Mouse (Mus musculus) neural tube, embryonic 11.5 days (tissue): ENCODE data around the gene Pdia5. TPM values are rescaled to one million over a fixed set of nuclear protein-coding genes. Genes with fewer than 3 reads are reported as not detected.

ENCODE experiments used
- ATAC-seq: fragments of 200-750 bp; cut with Nextera tagmentation; 2 replicates; pipeline ENCODE4 v1.8.0; 2017; ENCODE audit warnings: moderate number of reproducible peaks, mild to moderate bottlenecking, moderate TSS enrichment, moderate library complexity; ENCODE audit not compliant: insufficient read depth, low FRiP score, low TSS enrichment
- DNase-seq: peaks from one replicate; pipeline ENCODE4 v3.0.0-alpha.2; 2015; ENCODE audit warnings: low spot score
- H3K27ac ChIP-seq: fragments of 300-500 bp; sonication (generic); 2 replicates; pipeline ENCODE4 v1.5.1; 2014; ENCODE audit warnings: low read depth, mild to moderate bottlenecking, low read length
- H3K27me3 ChIP-seq: fragments of 300-500 bp; sonication (generic); 2 replicates; pipeline ENCODE4 v1.6.1; 2014; ENCODE audit warnings: mild to moderate bottlenecking, low read length, mixed read lengths; ENCODE audit not compliant: control insufficient read depth, insufficient read depth
- H3K36me3 ChIP-seq: fragments of 300-500 bp; sonication (generic); 2 replicates; pipeline ENCODE4 v1.6.1; 2014; ENCODE audit warnings: mild to moderate bottlenecking, low read length, moderate library complexity, mixed read lengths; ENCODE audit not compliant: control insufficient read depth, insufficient read depth
- H3K4me1 ChIP-seq: fragments of 300-500 bp; sonication (generic); 2 replicates; pipeline ENCODE4 v1.6.1; 2014; ENCODE audit warnings: low read length, mixed read lengths; ENCODE audit not compliant: control insufficient read depth, insufficient read depth
- H3K4me2 ChIP-seq: fragments of 300-500 bp; sonication (generic); 2 replicates; pipeline ENCODE4 v1.6.1; 2014; ENCODE audit warnings: low read depth, mild to moderate bottlenecking, moderate library complexity
- H3K4me3 ChIP-seq: fragments of 300-500 bp; sonication (generic); 2 replicates; pipeline ENCODE4 v1.5.1; 2014; ENCODE audit warnings: low read depth, low read length
- H3K9ac ChIP-seq: fragments of 300-500 bp; sonication (generic); 2 replicates; pipeline ENCODE4 v1.6.1; 2014; ENCODE audit warnings: mild to moderate bottlenecking, low read length
- H3K9me3 ChIP-seq: fragments of 300-500 bp; sonication (generic); 2 replicates; pipeline ENCODE4 v1.6.1; 2016; ENCODE audit warnings: low read length; ENCODE audit not compliant: control insufficient read depth
- WGBS: fragments of 180-500 bp; shearing (Covaris S2); extraction: QIAGEN DNeasy Blood & Tissue Kit; methylation state at CpG from one replicate; pipeline ENCODE4 v1.1.7; 2014; 5-methylcytosine and 5-hydroxymethylcytosine counted together
- polyA plus RNA-seq: library from polyadenylated mRNA; unstranded; fragments of >200 nt; fragmentation: Nextera tagmentation; extraction: Ambion mirVana; gene quantifications from 2 replicates; pipeline ENCODE4 v1.2.1, GENCODE M21; 2014

The Pdia5 gene
- 11.4 and 14.2 TPM in 2 replicates for polyA plus RNA-seq

GRCm38 (mm10) chr16:35490231-35491070 lies at the start of gene Pdia5:
Gene Pdia5, minus strand, starts transcription at chr16:35490873.
- under 1% methylated on average over 65 of the region's 66 CpGs for WGBS
- H3K4me1 ChIP-seq, result peaks cover 19% of the 10 kb centered on the region
- H3K27me3 ChIP-seq, result no peaks in the 10 kb centered on the region
- ATAC-seq (peak; percentile 89), DNase-seq (peak; percentile 88)
- peak within 1 kb of the TSS; percentile 60 for H3K9ac ChIP-seq
- H3K4me3 ChIP-seq, result peak within 1 kb of the TSS; percentile 76
- H3K4me2 ChIP-seq, result peak within 1 kb of the TSS; percentile 97
- no peak within 1 kb of the TSS for H3K27ac ChIP-seq
- H3K36me3 ChIP-seq, result no peaks in the 10 kb centered on the region
- H3K9me3 ChIP-seq, result no peaks in the 10 kb centered on the region

DNA sequence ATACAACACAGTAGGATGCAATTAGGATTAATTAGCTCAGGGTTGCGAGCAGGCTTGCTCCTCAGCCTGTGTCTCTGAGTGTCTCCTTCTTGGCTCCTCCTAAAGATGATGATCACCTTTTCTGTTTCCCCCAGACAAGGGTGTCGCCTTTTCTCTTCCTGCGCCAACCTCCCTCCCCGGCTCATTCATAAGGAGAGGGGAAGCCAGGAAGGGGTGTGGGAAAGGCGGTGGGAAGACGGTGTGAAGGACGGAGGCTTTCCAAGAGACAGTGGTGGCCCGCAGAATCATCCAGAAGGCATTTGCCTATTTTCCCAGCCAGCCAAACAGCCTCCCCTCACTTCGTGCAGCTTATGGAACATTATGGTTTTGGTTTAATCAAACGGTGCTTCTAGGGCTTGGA lies 48.4 kb upstream of the Pdia5 start:
- WGBS, result 54% methylated on average over 10 of the region's 10 CpGs
- peaks cover 7% of the 10 kb centered on the region for H3K4me1 ChIP-seq
- no peaks in the 10 kb centered on the region for H3K36me3 ChIP-seq
- H3K9me3 ChIP-seq, result no peaks in the 10 kb centered on the region
- DNase-seq, result no peak
- no peak overlapping the region for H3K4me3 ChIP-seq
- H3K9ac ChIP-seq, result no peak overlapping the region
- no peak for ATAC-seq
- no peak overlapping the region for H3K4me2 ChIP-seq
- no peak overlapping the region for H3K27ac ChIP-seq
- peaks cover 5% of the 10 kb centered on the region; the same call in 1 of the 2 replicates for H3K27me3 ChIP-seq

GRCm38 (mm10) chr16:35537651-35538050 lies 47.0 kb upstream of the Pdia5 start:
- no peak overlapping the region for H3K27ac ChIP-seq
- no peak overlapping the region for H3K4me2 ChIP-seq
- no peaks in the 10 kb centered on the region for H3K36me3 ChIP-seq
- no peak for ATAC-seq
- no peak for DNase-seq
- H3K4me1 ChIP-seq, result peaks cover 5% of the 10 kb centered on the region; the same call in 1 of the 2 replicates
- peaks cover 5% of the 10 kb centered on the region; the same call in 1 of the 2 replicates for H3K27me3 ChIP-seq
- WGBS, result 82% methylated on average over 8 of the region's 8 CpGs
- no peaks in the 10 kb centered on the region for H3K9me3 ChIP-seq
- no peak overlapping the region for H3K4me3 ChIP-seq
- H3K9ac ChIP-seq, result no peak overlapping the region

GRCm38 (mm10) chr16:35534630-35535029 lies 44.0 kb upstream of the Pdia5 start:
- no peak overlapping the region for H3K4me3 ChIP-seq
- H3K4me1 ChIP-seq, result no peaks in the 10 kb centered on the region
- DNase-seq, result no peak
- no peaks in the 10 kb centered on the region for H3K36me3 ChIP-seq
- no peak overlapping the region for H3K4me2 ChIP-seq
- H3K27ac ChIP-seq, result no peak overlapping the region
- no peaks in the 10 kb centered on the region for H3K9me3 ChIP-seq
- H3K9ac ChIP-seq, result no peak overlapping the region
- no peak for ATAC-seq
- WGBS, result 78% methylated on average over 3 of the region's 3 CpGs
- H3K27me3 ChIP-seq, result peaks cover under 1% of the 10 kb centered on the region; the same call in 1 of the 2 replicates

DNA sequence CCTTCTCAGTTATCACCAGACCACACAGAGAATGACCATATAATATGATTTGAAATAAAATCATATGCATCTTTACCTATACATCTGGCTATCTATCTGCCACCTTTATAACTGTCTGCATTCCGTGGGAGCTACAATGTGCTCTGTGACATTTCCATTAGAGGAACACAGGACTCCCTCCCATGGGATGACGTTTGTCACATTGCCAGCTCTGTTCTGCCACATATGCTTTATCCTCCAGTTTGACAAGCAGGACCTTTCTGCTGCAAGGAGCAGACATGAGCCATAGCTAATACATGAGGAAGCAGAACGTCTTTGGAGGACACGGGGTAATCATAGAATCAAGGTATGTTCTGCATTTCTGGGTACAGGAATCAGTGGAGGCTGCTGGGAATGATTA lies 33.5 kb upstream of the Pdia5 start:
- H3K27ac ChIP-seq, result no peak overlapping the region
- no peaks in the 10 kb centered on the region for H3K9me3 ChIP-seq
- DNase-seq, result no peak
- H3K4me2 ChIP-seq, result no peak overlapping the region
- H3K4me3 ChIP-seq, result no peak overlapping the region
- ATAC-seq, result no peak
- no peaks in the 10 kb centered on the region for H3K36me3 ChIP-seq
- no peaks in the 10 kb centered on the region for H3K27me3 ChIP-seq
- no peak overlapping the region for H3K9ac ChIP-seq
- 82% methylated on average over 4 of the region's 4 CpGs for WGBS
- H3K4me1 ChIP-seq, result no peaks in the 10 kb centered on the region

DNA sequence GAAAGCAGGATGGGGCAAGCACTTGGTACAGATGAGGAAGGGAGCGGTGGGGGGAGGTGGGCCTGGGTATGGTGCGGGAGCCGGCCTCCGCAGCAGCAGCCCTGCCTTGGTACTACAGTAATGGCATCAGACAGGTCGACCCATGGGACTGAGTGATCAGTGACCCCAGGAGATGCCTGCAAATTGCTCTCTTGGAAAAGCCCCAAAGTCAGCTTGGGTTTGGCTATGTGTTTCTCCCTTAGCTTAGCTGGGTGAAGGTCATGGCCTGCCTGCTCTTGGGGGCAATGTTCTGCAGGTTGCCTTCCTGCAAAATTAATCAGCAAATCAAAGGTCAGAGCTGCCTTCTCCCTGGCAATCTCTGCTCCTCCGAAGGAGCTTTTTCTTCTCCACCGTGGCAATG lies 28.6 kb upstream of the Pdia5 start:
- Histone ChIP-seq H3K4me2 (no peak overlapping the region), H3K27me3 (no peaks in the 10 kb centered on the region), H3K27ac (no peak overlapping the region), H3K4me3 (no peak overlapping the region), H3K9ac (no peak overlapping the region), H3K36me3 (no peaks in the 10 kb centered on the region), H3K4me1 (peaks cover 4% of the 10 kb centered on the region; the same call in 1 of the 2 replicates), H3K9me3 (no peaks in the 10 kb centered on the region)
- WGBS, result 71% methylated on average over 7 of the region's 7 CpGs
- ATAC-seq, result no peak
- DNase-seq, result no peak

DNA sequence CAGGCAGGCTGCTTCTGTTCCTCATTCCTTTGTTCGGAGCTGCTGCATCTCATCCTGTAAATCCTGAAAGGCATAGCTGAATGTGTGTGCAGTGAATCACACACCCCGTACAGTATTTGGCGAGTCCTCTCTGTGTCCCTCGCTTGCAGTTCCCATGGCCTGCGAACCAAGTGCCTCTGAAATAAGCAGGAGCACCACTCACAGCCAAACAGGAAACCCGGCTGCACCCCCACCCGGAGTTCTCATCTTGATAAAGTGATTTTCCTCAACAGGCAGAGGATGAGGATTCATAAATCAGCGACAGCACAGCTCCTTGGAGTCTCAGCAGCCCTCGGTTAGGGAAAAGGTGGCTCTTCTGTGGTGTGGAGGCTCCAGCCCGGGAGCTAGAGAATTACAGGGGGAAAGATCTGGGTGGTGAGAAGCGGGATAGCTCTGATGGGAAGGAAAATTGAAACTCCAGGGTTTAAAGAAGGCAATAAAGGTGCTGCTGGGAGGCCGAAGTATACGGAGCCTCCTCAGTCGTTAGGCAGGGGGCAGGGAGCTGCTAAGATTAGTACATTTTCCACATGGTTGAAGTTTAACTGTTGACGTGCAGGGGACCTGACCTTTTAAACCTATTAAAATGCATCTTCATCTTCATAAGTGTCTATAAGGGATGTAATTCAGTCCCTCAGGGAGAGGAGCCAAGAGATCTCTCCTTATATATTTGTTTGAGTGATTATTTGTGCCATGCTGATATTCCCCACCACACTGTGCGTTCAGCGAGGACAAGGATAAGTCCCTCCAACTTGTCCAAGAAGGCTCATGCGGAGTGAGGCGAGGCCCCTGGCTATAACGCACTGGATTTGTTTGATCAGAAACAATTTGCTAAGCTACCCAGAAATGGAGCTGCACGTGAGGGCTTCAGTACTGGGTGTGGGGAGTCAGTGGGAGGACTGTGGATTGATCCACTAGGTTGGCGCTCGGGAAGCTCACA lies 27.6 kb upstream of the Pdia5 start:
- H3K4me3 ChIP-seq, result no peak overlapping the region
- H3K9ac ChIP-seq, result 0 out of 2 replicates have a peak overlapping the region, but pooled peaks have one; percentile 6
- H3K27me3 ChIP-seq, result no peaks in the 10 kb centered on the region
- peak overlapping the region; percentile 7; the same call in 1 of the 2 replicates for H3K4me2 ChIP-seq
- H3K9me3 ChIP-seq, result no peaks in the 10 kb centered on the region
- no peaks in the 10 kb centered on the region for H3K36me3 ChIP-seq
- DNase-seq, result peak; percentile 32
- ATAC-seq, result no peak
- no peak overlapping the region for H3K27ac ChIP-seq
- peaks cover 4% of the 10 kb centered on the region; the same call in 1 of the 2 replicates for H3K4me1 ChIP-seq
- 54% methylated on average over 23 of the region's 23 CpGs for WGBS

- Histone ChIP-seq H3K4me3 (no peak overlapping the region), H3K27me3 (no peaks in the 10 kb centered on the region), H3K27ac (no peak overlapping the region), H3K9me3 (no peaks in the 10 kb centered on the region), H3K4me1 (peaks cover 4% of the 10 kb centered on the region; the same call in 1 of the 2 replicates), H3K4me2 (no peak overlapping the region), H3K36me3 (no peaks in the 10 kb centered on the region), H3K9ac (no peak overlapping the region)
- ATAC-seq (no peak), DNase-seq (peak; percentile 32)
- whole genome bisulfite sequencing, result 45% methylated on average over 21 of the region's 21 CpGs
Observed at GRCm38 (mm10) chr16:35515977-35516612, 25.4 kb upstream of the Pdia5 start.
